Mouse (Mus musculus) MEL (cell line): ENCODE results near the gene Mrpl53. TPM values are rescaled to one million over a fixed set of nuclear protein-coding genes. Genes with fewer than 3 reads are reported as not detected.

Source experiments
- DNase-seq: peaks from one replicate; pipeline ENCODE4 v3.0.0; 2011; ENCODE audit warnings: low read depth, low spot score
- H3K27ac ChIP-seq: 2 replicates; pipeline ENCODE4 v1.5.1; 2012; ENCODE audit warnings: low read depth, mild to moderate bottlenecking, control low read depth, low read length, moderate library complexity; ENCODE audit not compliant: control insufficient read depth
- H3K27me3 ChIP-seq, 2 experiments: fragments of 150-350 bp in 1 of 2; sonication (generic) in 1 of 2; 2 replicates each; pipeline ENCODE4 v1.6.1; 2012; ENCODE audit warnings: low read length in 2 of 2, mild to moderate bottlenecking in 2 of 2, improper control_type of control experiment in 1 of 2, moderate library complexity in 1 of 2; ENCODE audit not compliant: insufficient read depth in 2 of 2, control insufficient read depth in 1 of 2
- H3K36me3 ChIP-seq, 2 experiments: 2 replicates each; pipeline ENCODE4 v1.6.1; 2012 to 2014; ENCODE audit warnings: low read length in 2 of 2, improper control_type of control experiment in 1 of 2, inconsistent platforms in 1 of 2, mild to moderate bottlenecking in 1 of 2; ENCODE audit not compliant: insufficient read depth in 2 of 2, control insufficient read depth in 1 of 2
- H3K4me1 ChIP-seq, 2 experiments: fragments of 150-350 bp in 1 of 2; sonication (generic) in 1 of 2; 2 replicates each; pipeline ENCODE4 v1.6.1; 2012; ENCODE audit warnings: low read length in 2 of 2, improper control_type of control experiment in 1 of 2, mild to moderate bottlenecking in 1 of 2; ENCODE audit not compliant: insufficient read depth in 2 of 2, control insufficient read depth in 1 of 2
- H3K4me3 ChIP-seq, 2 experiments: fragments of 150-350 bp in 1 of 2; sonication (generic) in 1 of 2; 2 replicates each; pipeline ENCODE4 v1.5.1; 2012; ENCODE audit warnings: low read depth in 2 of 2, low read length in 2 of 2, mild to moderate bottlenecking in 2 of 2, moderate library complexity in 2 of 2, control low read depth in 1 of 2, improper control_type of control experiment in 1 of 2; ENCODE audit not compliant: control insufficient read depth in 1 of 2, insufficient read depth in 1 of 2
- H3K79me2 ChIP-seq: 2 replicates; pipeline ENCODE4 v1.6.1; 2012; ENCODE audit warnings: mild to moderate bottlenecking, low read length, moderate library complexity; ENCODE audit not compliant: control insufficient read depth, poor library complexity, insufficient read depth
- H3K9ac ChIP-seq: 2 replicates; pipeline ENCODE4 v1.6.1; 2012; ENCODE audit warnings: low read depth, mild to moderate bottlenecking, control low read depth, low read length, moderate library complexity; ENCODE audit not compliant: control insufficient read depth, poor library complexity, severe bottlenecking
- H3K9me3 ChIP-seq: fragments of 150-350 bp; sonication (generic); replicated peaks from 2 replicates; pipeline ENCODE4 v1.6.1; 2012; ENCODE audit warnings: mild to moderate bottlenecking, low read length, improper control_type of control experiment, moderate library complexity; ENCODE audit not compliant: insufficient read depth
- CTCF ChIP-seq, 3 experiments: IDR thresholded peaks in 2 of 3; conservative IDR thresholded peaks in 1 of 3; 2 replicates each; pipeline ENCODE4 v1.5.1; 2011 to 2012; ENCODE audit warnings: low read length in 3 of 3, low read depth in 2 of 3, mild to moderate bottlenecking in 2 of 3, improper control_type of control experiment in 1 of 3, inconsistent platforms in 1 of 3, mixed read lengths in 1 of 3, moderate library complexity in 1 of 3; ENCODE audit not compliant: control insufficient read depth in 1 of 3, insufficient read depth in 1 of 3, poor library complexity in 1 of 3, severe bottlenecking in 1 of 3
- E2F4 ChIP-seq: IDR thresholded peaks from 2 replicates; pipeline ENCODE4 v1.6.1; 2011; ENCODE audit warnings: low read depth, low read length, improper control_type of control experiment, borderline replicate concordance
- EP300 ChIP-seq, 2 experiments: IDR thresholded peaks; 2 replicates each; pipeline ENCODE4 v1.6.1; 2011; ENCODE audit warnings: improper control_type of control experiment in 2 of 2, low read length in 2 of 2, low read depth in 1 of 2, mild to moderate bottlenecking in 1 of 2
- HCFC1 ChIP-seq: IDR thresholded peaks from 2 replicates; pipeline ENCODE4 v1.6.1; 2012; ENCODE audit warnings: low read depth, mild to moderate bottlenecking, inconsistent platforms, low read length, improper control_type of control experiment, moderate library complexity
- JUND ChIP-seq: IDR thresholded peaks from 2 replicates; pipeline ENCODE4 v1.6.1; 2011; ENCODE audit warnings: low read depth, mild to moderate bottlenecking, improper control_type of control experiment, low read length
- KAT2A ChIP-seq: conservative IDR thresholded peaks from 2 replicates; pipeline ENCODE4 v1.6.1; 2012; ENCODE audit warnings: low read depth, low read length, improper control_type of control experiment, inconsistent platforms
- MAX ChIP-seq: IDR thresholded peaks from 2 replicates; pipeline ENCODE4 v1.6.1; 2011; ENCODE audit warnings: low read length, improper control_type of control experiment
- MAZ ChIP-seq: IDR thresholded peaks from 2 replicates; pipeline ENCODE4 v1.6.1; 2012; ENCODE audit warnings: low read depth, mild to moderate bottlenecking, inconsistent platforms, low read length, improper control_type of control experiment
- MXI1 ChIP-seq: IDR thresholded peaks from 2 replicates; pipeline ENCODE4 v1.6.1; 2011; ENCODE audit warnings: mild to moderate bottlenecking, low read depth, low read length, improper control_type of control experiment
- MYC ChIP-seq: IDR thresholded peaks from 2 replicates; pipeline ENCODE4 v1.6.1; 2011; ENCODE audit warnings: low read depth, mild to moderate bottlenecking, low read length, improper control_type of control experiment, moderate library complexity
- POLR2A ChIP-seq, 2 experiments: IDR thresholded peaks; 2 replicates each; pipeline ENCODE4 v1.6.1; 2011 to 2012; ENCODE audit warnings: low read length in 2 of 2, mild to moderate bottlenecking in 2 of 2, control low read depth in 1 of 2, improper control_type of control experiment in 1 of 2, low read depth in 1 of 2, moderate library complexity in 1 of 2; ENCODE audit not compliant: control insufficient read depth in 1 of 2, insufficient read depth in 1 of 2, poor library complexity in 1 of 2
- SIN3A ChIP-seq: IDR thresholded peaks from 2 replicates; pipeline ENCODE4 v1.6.1; 2012; ENCODE audit warnings: low read length, improper control_type of control experiment, inconsistent platforms
- TAL1 ChIP-seq: IDR thresholded peaks from 2 replicates; pipeline ENCODE4 v1.6.1; 2012; ENCODE audit warnings: mild to moderate bottlenecking, inconsistent platforms, low read length, moderate library complexity, mixed read lengths
- TCF12 ChIP-seq: IDR thresholded peaks from 2 replicates; pipeline ENCODE4 v1.6.1; 2014; ENCODE audit warnings: low read depth, mild to moderate bottlenecking, inconsistent platforms, low read length, improper control_type of control experiment, moderate library complexity
- UBTF ChIP-seq: IDR thresholded peaks from 2 replicates; pipeline ENCODE4 v1.6.1; 2012; ENCODE audit warnings: low read depth, mild to moderate bottlenecking, inconsistent platforms, low read length, improper control_type of control experiment, moderate library complexity, borderline replicate concordance; ENCODE audit not compliant: insufficient read depth
- USF1 ChIP-seq: IDR thresholded peaks from 2 replicates; pipeline ENCODE4 v1.6.1; 2014; ENCODE audit warnings: low read depth, mild to moderate bottlenecking, inconsistent platforms, low read length, improper control_type of control experiment, moderate library complexity
- USF2 ChIP-seq, 2 experiments: IDR thresholded peaks; 2 replicates each; pipeline ENCODE4 v1.6.1; 2011 to 2012; ENCODE audit warnings: improper control_type of control experiment in 2 of 2, low read length in 2 of 2, borderline replicate concordance in 1 of 2, inconsistent platforms in 1 of 2, low read depth in 1 of 2, mild to moderate bottlenecking in 1 of 2; ENCODE audit not compliant: insufficient read depth in 1 of 2
- polyA plus RNA-seq, 2 experiments: library from polyadenylated mRNA; stranded (reverse) in 1 of 2; unstranded in 1 of 2; fragments of >175 nt in 1 of 2; fragments of >200 nt in 1 of 2; gene quantifications; 2 replicates each; pipeline versions ENCODE4 v1.2.1 to v1.2.4; 2012; ENCODE audit warnings: low replicate concordance in 2 of 2, low read depth in 1 of 2; ENCODE audit not compliant: insufficient read length in 2 of 2, insufficient read depth in 1 of 2, missing spikeins in 1 of 2
- total RNA-seq: library from RNA; depleted of rRNA; stranded (reverse); fragments of 300-350 nt; gene quantifications from 2 replicates; pipeline ENCODE4 v1.2.3, GENCODE M21; 2012

Mrpl53 gene
- total and polyA plus RNA-seq, 3 experiments, result 63.8 to 91.3 TPM; not detected in 1

- TF ChIP-seq EP300 (IDR thresholded peaks at IDR 0.05; ENCODE audit: low read depth in 1 of 2, low read length in 2 of 2), result no peak
- peak; percentile 3 to 54; a peak in 1 of 4 replicates for TF ChIP-seq POLR2A (IDR thresholded peaks at IDR 0.05; ENCODE audit: control insufficient read depth in 1 of 2, insufficient read depth in 1 of 2, low read depth in 1 of 2, low read length in 2 of 2, poor library complexity in 1 of 2)
- TF ChIP-seq, all 39 proteins: peak for 7
Measured at GRCm38 (mm10) chr6:83137576-83137950, 28.7 kb downstream of the Mrpl53 start (continued).

- peak overlapping the region; percentile 44 for H3K27ac ChIP-seq
- no peaks in the 10 kb centered on the region for H3K27me3 ChIP-seq
Measured at GRCm38 (mm10) chr6:83138056-83138455, 29.2 kb downstream of the Mrpl53 start.

GRCm38 (mm10) chr6:83140044-83140443 is 31.2 kb downstream of the Mrpl53 start:
- H3K27me3 ChIP-seq, result no peaks in the 10 kb centered on the region
- H3K36me3 ChIP-seq, result no peaks in the 10 kb centered on the region
- H3K79me2 ChIP-seq, result peaks cover 6% of the 10 kb centered on the region; the same call in 1 of the 2 replicates

More at GRCm38 (mm10) chr6:83138056-83138455, 29.2 kb downstream of the Mrpl53 start:
- DNase-seq, result peak; percentile 71
- TF ChIP-seq SIN3A, result peak; percentile 28; the same call in 1 of the 2 replicates
- TF ChIP-seq TCF12, result no peak
- peak; percentile 39; the same call in 1 of the 2 replicates for TF ChIP-seq MAX
- peak; percentile 15; the same call in 1 of the 2 replicates for TF ChIP-seq MXI1
- TF ChIP-seq MAZ, result no peak
- peak in 2 of 3 experiments; percentile 9 to 32; a peak in 2 of 6 replicates for TF ChIP-seq CTCF (IDR thresholded peaks at IDR 0.05 in 2 of 3, conservative IDR thresholded peaks at IDR 0.05 in 1 of 3; ENCODE audit: control insufficient read depth in 1 of 3, insufficient read depth in 1 of 3, low read depth in 2 of 3, low read length in 3 of 3, poor library complexity in 1 of 3, severe bottlenecking in 1 of 3)
- no peak for TF ChIP-seq E2F4
- no peak for TF ChIP-seq KAT2A
- peak; percentile 78 for TF ChIP-seq MYC
- no peak for TF ChIP-seq JUND
- Histone ChIP-seq H3K4me3 (peak overlapping the region; percentile 72 to 91), H3K9me3 (no peaks in the 10 kb centered on the region), H3K9ac (peak overlapping the region; percentile 89), H3K36me3 (no peaks in the 10 kb centered on the region), H3K4me1 (peaks cover 0 to 10% of the 10 kb centered on the region in 2 experiments; a peak in 3 of 4 replicates), H3K79me2 (peaks cover 6% of the 10 kb centered on the region; the same call in 1 of the 2 replicates)

GRCm38 (mm10) chr6:83141636-83142035 is 32.8 kb downstream of the Mrpl53 start:
- no peak overlapping the region for H3K27ac ChIP-seq
- TF ChIP-seq HCFC1, result no peak
- no peak for TF ChIP-seq USF1
- TF ChIP-seq TAL1, result no peak
- no peak for TF ChIP-seq USF2 (IDR thresholded peaks at IDR 0.05; ENCODE audit: borderline replicate concordance in 1 of 2, insufficient read depth in 1 of 2, low read depth in 1 of 2, low read length in 2 of 2)
- no peaks in the 10 kb centered on the region for H3K36me3 ChIP-seq
- H3K4me1 ChIP-seq, result peaks cover 0 to 4% of the 10 kb centered on the region in 2 experiments; a peak in 3 of 4 replicates
- no peaks in the 10 kb centered on the region for H3K27me3 ChIP-seq
- H3K79me2 ChIP-seq, result peaks cover 6% of the 10 kb centered on the region; the same call in 1 of the 2 replicates
- DNase-seq, result no peak
- no peaks in the 10 kb centered on the region for H3K9me3 ChIP-seq
- no peak overlapping the region for H3K9ac ChIP-seq
- H3K4me3 ChIP-seq, result no peak overlapping the region

More at GRCm38 (mm10) chr6:83140044-83140443, 31.2 kb downstream of the Mrpl53 start:
- Histone ChIP-seq H3K4me1 (peaks cover 0 to 10% of the 10 kb centered on the region in 2 experiments; a peak in 3 of 4 replicates), H3K4me3 (no peak overlapping the region), H3K27ac (no peak overlapping the region), H3K9me3 (no peaks in the 10 kb centered on the region), H3K9ac (no peak overlapping the region)
- no peak for DNase-seq
- TF ChIP-seq UBTF (no peak), E2F4 (no peak)
